ENCODE assay signal across 14 mouse cellular contexts in genomic region chr3:103385383-103386291, GRCm38 (mm10).
A peak's percentile ranks its signal among the peaks of the same experiment; 100 is the strongest.
DNase-seq lines count a peak whose midpoint lies in the region; ATAC-seq and TF ChIP-seq lines count a peak whose summit lies in the region.
"Had no signal": no experiment of that assay in that cellular context is flagged by ENCODE, and none has a peak within 500 bp of the region (broad histone marks: within the 10 kb centered on the region; RNA-seq: fewer than 3 reads in every experiment).

No protein-coding gene starts in this region.

- H3K4me1 ChIP-seq in lung, embryonic 15.5 days: peaks cover 9% of the 10 kb centered on the region; the same call in 1 of the 2 replicates
- no peaks in the 10 kb centered on the region for H3K4me1 ChIP-seq in bone marrow, adult 2 months (ENCODE audit: control insufficient read depth, insufficient read depth, low read length)
- peaks cover 35% of the 10 kb centered on the region for H3K4me1 ChIP-seq in megakaryocyte, embryonic 14.5 days
- no peaks in the 10 kb centered on the region for H3K4me1 ChIP-seq in forebrain, embryonic 13.5 days
- H3K4me1 ChIP-seq: neural tube, embryonic 12.5 days had no signal

- H3K9ac ChIP-seq in lung, embryonic 15.5 days: no peak overlapping the region
- no peak overlapping the region for H3K9ac ChIP-seq in forebrain, embryonic 13.5 days
- H3K9ac ChIP-seq: neural tube, embryonic 12.5 days had no signal

- TF ChIP-seq CTCF in bone marrow, adult 2 months (IDR thresholded peaks at IDR 0.05; ENCODE audit: control insufficient read depth, insufficient read depth, low read length): no peak

- H3K4me3 ChIP-seq in lung, embryonic 15.5 days: no peak overlapping the region
- no peak overlapping the region for H3K4me3 ChIP-seq in bone marrow, adult 2 months (replicated peaks; ENCODE audit: control insufficient read depth, low read depth, low read length)
- peak overlapping the region; percentile 1 for H3K4me3 ChIP-seq in megakaryocyte, embryonic 14.5 days (replicated peaks)
- H3K4me3 ChIP-seq in forebrain, embryonic 13.5 days: no peak overlapping the region
- H3K4me3 ChIP-seq: heart, embryonic 10.5 days; neural tube, embryonic 12.5 days had no signal

- H3K9me3 ChIP-seq in lung, embryonic 15.5 days: no peaks in the 10 kb centered on the region
- H3K9me3 ChIP-seq in megakaryocyte, embryonic 14.5 days: no peaks in the 10 kb centered on the region
- 0 out of 2 replicates have a peak, but pooled peaks cover 3% of the 10 kb centered on the region for H3K9me3 ChIP-seq in forebrain, embryonic 13.5 days (replicated peaks)
- H3K9me3 ChIP-seq: heart, embryonic 10.5 days; neural tube, embryonic 12.5 days had no signal

- no peak for TF ChIP-seq POLR2A in bone marrow, adult 2 months (IDR thresholded peaks at IDR 0.05; ENCODE audit: borderline replicate concordance, control insufficient read depth, low read depth, low read length)

- DNase-seq in lung, adult 18-20 months: no peak
- DNase-seq in thymus, postnatal 10 days (ENCODE audit: low spot score in 2 of 2): peak; percentile 71 to 79
- DNase-seq in left cerebral cortex, adult 8-10 months (ENCODE audit: low spot score in 2 of 2): no peak
- DNase-seq in retina, embryonic 14.5 days (ENCODE audit: low spot score): no peak
- DNase-seq: cerebellum, postnatal 25 days; kidney, postnatal 25 days; right cerebral cortex, adult 18-20 months had no signal

- peak; percentile 37 for ATAC-seq in lung, embryonic 15.5 days (ENCODE audit: borderline replicate concordance, extremely low read depth, low FRiP score, low TSS enrichment)
- no peak for ATAC-seq in forebrain, embryonic 13.5 days

- no peaks in the 10 kb centered on the region for H3K36me3 ChIP-seq in lung, embryonic 15.5 days
- no peaks in the 10 kb centered on the region for H3K36me3 ChIP-seq in megakaryocyte, embryonic 14.5 days (replicated peaks; ENCODE audit: low read length)
- no peaks in the 10 kb centered on the region for H3K36me3 ChIP-seq in forebrain, embryonic 13.5 days (ENCODE audit: poor library complexity, severe bottlenecking)
- H3K36me3 ChIP-seq: heart, embryonic 10.5 days; neural tube, embryonic 12.5 days had no signal

- H3K27me3 ChIP-seq in lung, embryonic 15.5 days: no peaks in the 10 kb centered on the region
- peaks cover 9% of the 10 kb centered on the region for H3K27me3 ChIP-seq in megakaryocyte, embryonic 14.5 days (replicated peaks)
- no peaks in the 10 kb centered on the region for H3K27me3 ChIP-seq in forebrain, embryonic 13.5 days
- H3K27me3 ChIP-seq: neural tube, embryonic 12.5 days had no signal

- no peak overlapping the region for H3K4me2 ChIP-seq in lung, embryonic 15.5 days
- no peak overlapping the region for H3K4me2 ChIP-seq in forebrain, embryonic 13.5 days
- H3K4me2 ChIP-seq: neural tube, embryonic 12.5 days had no signal

- no peak overlapping the region for H3K27ac ChIP-seq in lung, embryonic 15.5 days
- peak overlapping the region; percentile 71 for H3K27ac ChIP-seq in bone marrow, adult 2 months (ENCODE audit: control insufficient read depth, insufficient read depth, low read depth, low read length, poor library complexity)
- no peak overlapping the region for H3K27ac ChIP-seq in forebrain, embryonic 13.5 days
- H3K27ac ChIP-seq: heart, embryonic 10.5 days; macrophage; neural tube, embryonic 12.5 days had no signal

- WGBS in lung, embryonic 15.5 days: 76% methylated on average over 5 of the region's 5 CpGs
- 39% methylated on average over 5 of the region's 5 CpGs for WGBS in bone marrow, adult 2 months
- 86% methylated on average over 5 of the region's 5 CpGs for WGBS in forebrain, embryonic 13.5 days

Comparison
In these comparisons a context has a peak if more than half of its experiments do, and no peak if none do; other contexts are left out.
1. DNase-seq: peak in thymus, postnatal 10 days (2 of 2); none in lung, adult 18-20 months (0 of 2), left cerebral cortex, adult 8-10 months (0 of 2) and retina, embryonic 14.5 days (single experiment).